Mouse (Mus musculus): ENCODE results near the gene Mcam.

- no peak for TF ChIP-seq CTCF (conservative IDR thresholded peaks at IDR 0.05; ENCODE audit: insufficient read depth, insufficient read length, low read depth, low read length)
- no peak for TF ChIP-seq POLR2A (IDR thresholded peaks at IDR 0.05; ENCODE audit: low read depth, low read length)
These were observed 36.5 kb downstream of the Mcam start for GRCm38 (mm10) chr9:44170691-44171151.

Measured in kidney, adult 2 months (tissue).